8 mouse cellular contexts compared by ENCODE assay signal in genomic region chr17:71551757-71552451, GRCm38 (mm10). TPM values are rescaled to one million over a fixed set of nuclear protein-coding genes. Genes with fewer than 3 reads are reported as not detected.
DNase-seq lines count a peak whose midpoint lies in the region; ATAC-seq and TF ChIP-seq lines count a peak whose summit lies in the region.

Gene Spdya, plus strand, starts transcription at chr17:71552061.

- ATAC-seq in hindbrain, embryonic 12.5 days (ENCODE audit: low FRiP score), result peak; percentile 96
- ATAC-seq in lung, postnatal 0 days, result peak; percentile 99

- H3K27me3 ChIP-seq in hindbrain, embryonic 12.5 days, result peaks cover 32% of the 10 kb centered on the region
- H3K27me3 ChIP-seq in lung, postnatal 0 days (replicated peaks; ENCODE audit: insufficient read depth, low read length), result no peaks in the 10 kb centered on the region; the same call in 1 of the 2 replicates

- peaks cover 6% of the 10 kb centered on the region; the same call in 1 of the 2 replicates for H3K4me1 ChIP-seq in hindbrain, embryonic 12.5 days
- no peaks in the 10 kb centered on the region; the same call in 1 of the 2 replicates for H3K4me1 ChIP-seq in lung, postnatal 0 days (ENCODE audit: insufficient read depth, low read depth, low read length)

- DNase-seq in NIH3T3 (ENCODE audit: low read depth), result peak; percentile 89
- DNase-seq in cerebellum, adult 9-11 months, result peak; percentile 91
- DNase-seq in frontal cortex, postnatal 10 days (ENCODE audit: low spot score in 2 of 2), result peak; percentile 48 to 80
- peak; percentile 68 to 83 for DNase-seq in layer of hippocampus, postnatal 10 days (ENCODE audit: low spot score in 2 of 2)
- DNase-seq in lung, postnatal 0 days (ENCODE audit: low spot score), result peak; percentile 94
- peak; percentile 60 for DNase-seq in ovary, postnatal 14 days (ENCODE audit: low spot score)
- DNase-seq in thymus, postnatal 10 days (ENCODE audit: low spot score in 2 of 2), result peak; percentile 56 to 65

- TF ChIP-seq CTCF in lung, postnatal 0 days (IDR thresholded peaks at IDR 0.05), result no peak

- H3K4me3 ChIP-seq in hindbrain, embryonic 12.5 days, result peak within 1 kb of the TSS; percentile 65
- H3K4me3 ChIP-seq in lung, postnatal 0 days (ENCODE audit: low read depth, low read length), result peak within 1 kb of the TSS; percentile 66

- H3K4me2 ChIP-seq in hindbrain, embryonic 12.5 days (replicated peaks), result peak within 1 kb of the TSS; percentile 94
- peak within 1 kb of the TSS; percentile 100 for H3K4me2 ChIP-seq in lung, postnatal 0 days (replicated peaks; ENCODE audit: low read depth, low read length)

- under 1% methylated on average over 77 of the region's 78 CpGs for WGBS in hindbrain, embryonic 12.5 days
- WGBS in lung, postnatal 0 days, result 2% methylated on average over 42 of the region's 78 CpGs

- no peaks in the 10 kb centered on the region for H3K9me3 ChIP-seq in hindbrain, embryonic 12.5 days (replicated peaks)
- no peaks in the 10 kb centered on the region for H3K9me3 ChIP-seq in lung, postnatal 0 days (ENCODE audit: low read length)

- no peaks in the 10 kb centered on the region for H3K36me3 ChIP-seq in hindbrain, embryonic 12.5 days
- no peaks in the 10 kb centered on the region for H3K36me3 ChIP-seq in lung, postnatal 0 days (ENCODE audit: insufficient read depth, low read length)

- H3K27ac ChIP-seq in hindbrain, embryonic 12.5 days, result peak within 1 kb of the TSS; percentile 44
- no peak within 1 kb of the TSS for H3K27ac ChIP-seq in lung, postnatal 0 days (ENCODE audit: low read length)

- peak within 1 kb of the TSS; percentile 76 for H3K9ac ChIP-seq in hindbrain, embryonic 12.5 days
- peak within 1 kb of the TSS; percentile 36; the same call in 1 of the 2 replicates for H3K9ac ChIP-seq in lung, postnatal 0 days (replicated peaks; ENCODE audit: low read depth)

- TF ChIP-seq EP300 in lung, postnatal 0 days (IDR thresholded peaks at IDR 0.05), result no peak

RNA-seq across cellular contexts. Expression of gene Spdya, which starts in this region (rescaled TPM):
- polyA plus RNA-seq in hindbrain, embryonic 12.5 days (2016; fragmentation: Nextera tagmentation; extraction: Ambion mirVana), result 0.99 TPM in 2 replicates
- total RNA-seq in layer of hippocampus, postnatal 10 days (2021), result 1 to 10 TPM; 1.4 to 1.5 TPM
- 0.42 and 0.46 TPM in 2 replicates for polyA plus RNA-seq in lung, postnatal 0 days (2015; fragmentation: Nextera tagmentation; extraction: Ambion mirVana)

Comparison
In these comparisons a context has a peak if more than half of its experiments do, and no peak if none do; other contexts are left out.
1. Peak in ATAC-seq, H3K4me3 ChIP-seq, H3K27ac ChIP-seq, H3K9ac ChIP-seq and H3K4me2 ChIP-seq in hindbrain, embryonic 12.5 days; RNA of the gene not detected or under 1 TPM.
2. Peak in DNase-seq, ATAC-seq, H3K4me3 ChIP-seq, H3K9ac ChIP-seq and H3K4me2 ChIP-seq in lung, postnatal 0 days; RNA of the gene not detected or under 1 TPM.